Mouse (Mus musculus) erythroblast, embryonic 14.5 days (primary cell): Measurements from ENCODE around the gene Hk2.

Experiments used
- GATA1 ChIP-seq: IDR thresholded peaks from 2 replicates; pipeline ENCODE4 v1.6.1; 2012; ENCODE audit warnings: low read length, inconsistent platforms, mixed read lengths
- TAL1 ChIP-seq: IDR thresholded peaks from 3 replicates; pipeline ENCODE4 v1.6.1; 2012; ENCODE audit warnings: low read length, inconsistent platforms, mixed read lengths

DNA sequence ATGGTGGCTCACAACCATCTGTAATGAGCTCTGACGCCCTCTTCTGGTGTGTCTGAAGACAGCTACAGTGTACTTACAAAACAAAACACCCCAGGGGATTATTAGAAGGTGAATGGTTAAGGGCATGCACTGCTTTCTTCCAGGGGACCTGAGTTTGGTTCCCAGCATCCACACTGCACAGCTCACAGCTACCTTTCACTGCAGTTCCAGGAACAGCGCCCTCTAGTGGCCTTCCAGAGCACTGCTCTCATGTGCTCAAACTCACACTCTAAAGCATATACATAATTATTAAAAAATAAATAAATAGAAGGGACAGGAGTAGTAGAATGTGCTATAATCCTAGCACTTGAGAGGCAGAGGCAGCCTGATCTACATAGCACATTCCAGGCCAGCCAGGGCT lies 18.9 kb downstream of the Hk2 start:
- TF ChIP-seq GATA1, result no peak
- no peak for TF ChIP-seq TAL1
